9 mouse cellular contexts compared by ENCODE assay signal in genomic region chr3:87620218-87620891, GRCm38 (mm10). TPM values are rescaled to one million over a fixed set of nuclear protein-coding genes. Genes with fewer than 3 reads are reported as not detected.
A peak's percentile ranks its signal among the peaks of the same experiment; 100 is the strongest.
DNase-seq lines count a peak whose midpoint lies in the region; ATAC-seq and TF ChIP-seq lines count a peak whose summit lies in the region.
"Had no signal": no experiment of that assay in that cellular context is flagged by ENCODE, and none has a peak within 500 bp of the region (broad histone marks: within the 10 kb centered on the region; RNA-seq: fewer than 3 reads in every experiment).

No protein-coding gene starts in this region.

- no peak for TF ChIP-seq CTCF in gastrocnemius, adult 2 months (IDR thresholded peaks at IDR 0.05)
- no peak for TF ChIP-seq CTCF in liver, postnatal 0 days (IDR thresholded peaks at IDR 0.05; ENCODE audit: low read depth)

- no peak for ATAC-seq in liver, postnatal 0 days
- ATAC-seq in cerebellum, adult (ENCODE audit: insufficient number of reproducible peaks, low FRiP score, low TSS enrichment): no peak

- H3K4me1 ChIP-seq in hindbrain, embryonic 10.5 days (replicated peaks): peaks cover 44% of the 10 kb centered on the region
- peaks cover 35% of the 10 kb centered on the region for H3K4me1 ChIP-seq in liver, postnatal 0 days (ENCODE audit: insufficient read depth)

- no peaks in the 10 kb centered on the region for H3K9me3 ChIP-seq in hindbrain, embryonic 10.5 days
- no peaks in the 10 kb centered on the region for H3K9me3 ChIP-seq in liver, postnatal 0 days (ENCODE audit: low read length)

- no peak overlapping the region for H3K9ac ChIP-seq in liver, postnatal 0 days (replicated peaks)

- H3K4me2 ChIP-seq in liver, postnatal 0 days (ENCODE audit: low read depth, low read length): peak overlapping the region; percentile 87

- peaks cover 3% of the 10 kb centered on the region; the same call in 1 of the 2 replicates for H3K27me3 ChIP-seq in hindbrain, embryonic 10.5 days (ENCODE audit: insufficient read depth, poor library complexity, severe bottlenecking)
- H3K27me3 ChIP-seq in liver, postnatal 0 days (ENCODE audit: insufficient read depth, low read length): no peaks in the 10 kb centered on the region

- no peak for DNase-seq in gastrocnemius, adult 2 months
- DNase-seq in gastrocnemius, postnatal 4 days (ENCODE audit: low spot score in 2 of 2): no peak
- DNase-seq in 3T3-L1 (ENCODE audit: low read depth, low spot score) (peak; percentile 7), adipocyte (ENCODE audit: low spot score) (no peak)
- no peak for DNase-seq in hindbrain, embryonic 10.5 days (ENCODE audit: low spot score)
- no peak for DNase-seq in liver, postnatal 0 days
- DNase-seq in adrenal gland, postnatal 36 days: no peak
- DNase-seq: adrenal gland, adult 8-10 months had no signal

- H3K27ac ChIP-seq in gastrocnemius, adult 2 months: no peak overlapping the region
- H3K27ac ChIP-seq in hindbrain, embryonic 10.5 days: no peak overlapping the region
- no peak overlapping the region for H3K27ac ChIP-seq in liver, postnatal 0 days (ENCODE audit: low read depth)

- intact Hi-C loops in gastrocnemius, adult 2 months (cut with DNase I): no loop called here

- no peak for TF ChIP-seq EP300 in liver, postnatal 0 days (IDR thresholded peaks at IDR 0.05; ENCODE audit: low read depth)

- 78% methylated on average over 7 of the region's 7 CpGs for WGBS in hindbrain, embryonic 10.5 days
- 58% methylated on average over 7 of the region's 7 CpGs for WGBS in liver, postnatal 0 days (ENCODE audit: insufficient replicate concordance)

- peak overlapping the region; percentile 91 for H3K4me3 ChIP-seq in gastrocnemius, adult 2 months
- H3K4me3 ChIP-seq in hindbrain, embryonic 10.5 days: peak overlapping the region; percentile 72
- H3K4me3 ChIP-seq in liver, postnatal 0 days (ENCODE audit: low read depth, low read length): peak overlapping the region; percentile 16

- peaks cover 8% of the 10 kb centered on the region; the same call in 1 of the 2 replicates for H3K36me3 ChIP-seq in hindbrain, embryonic 10.5 days
- H3K36me3 ChIP-seq in liver, postnatal 0 days (replicated peaks; ENCODE audit: insufficient read depth, low read length): no peaks in the 10 kb centered on the region

RNA-seq across cellular contexts. Expression of gene Arhgef11, which starts 3.0 kb away (rescaled TPM):
- total RNA-seq in gastrocnemius, adult 2 months (2021): 10 to 100 TPM; 16.5 to 17.3 TPM
- total RNA-seq in gastrocnemius, postnatal 4 days (2021): 10 to 100 TPM; 22.6 to 24.3 TPM
- polyA plus RNA-seq in hindbrain, embryonic 10.5 days (2016; fragmentation: Nextera tagmentation; extraction: Ambion mirVana): 14.9 and 18.7 TPM in 2 replicates
- 2.3 and 2.8 TPM in 2 replicates for polyA plus RNA-seq in liver, postnatal 0 days (2015; fragmentation: Nextera tagmentation; extraction: Ambion mirVana)
- 10 to 100 TPM; 38.3 to 39.2 TPM for total RNA-seq in adrenal gland, postnatal 36 days (2021)

Comparison
In these comparisons a context has a peak if more than half of its experiments do, and no peak if none do; other contexts are left out.
1. H3K4me3 ChIP-seq: peak in every context shown above with its lines; median percentile 91 in gastrocnemius, adult 2 months; 72 in hindbrain, embryonic 10.5 days; 16 in liver, postnatal 0 days.